Mouse (Mus musculus) intestine, embryonic 14.5 days (tissue): ENCODE data around the gene Diexf. TPM values are rescaled to one million over a fixed set of nuclear protein-coding genes. Genes with fewer than 3 reads are reported as not detected.
A peak's percentile ranks its signal among the peaks of the same experiment; 100 is the strongest.

Experiments used
- ATAC-seq: fragments of 200-750 bp; cut with Nextera tagmentation; replicated peaks from 2 replicates; pipeline ENCODE4 v1.8.0; 2017; ENCODE audit warnings: low read depth, moderate number of reproducible peaks, moderate TSS enrichment, moderate library complexity; ENCODE audit not compliant: low FRiP score, low TSS enrichment
- DNase-seq: peaks from one replicate; pipeline ENCODE4 v3.0.0-alpha.2; 2018; ENCODE audit warnings: low spot score
- H3K27ac ChIP-seq: fragments of 300-500 bp; sonication (generic); 2 replicates; pipeline ENCODE4 v1.5.1; 2014; ENCODE audit warnings: low read depth, mild to moderate bottlenecking, control low read depth
- H3K27me3 ChIP-seq: fragments of 300-500 bp; sonication (generic); replicated peaks from 2 replicates; pipeline ENCODE4 v1.6.1; 2014; ENCODE audit warnings: low read length, control low read depth; ENCODE audit not compliant: control insufficient read depth, insufficient read depth
- H3K36me3 ChIP-seq: fragments of 300-500 bp; sonication (generic); 2 replicates; pipeline ENCODE4 v1.6.1; 2014; ENCODE audit warnings: low read length, control low read depth; ENCODE audit not compliant: control insufficient read depth, insufficient read depth
- H3K4me1 ChIP-seq: fragments of 300-500 bp; sonication (generic); replicated peaks from 2 replicates; pipeline ENCODE4 v1.6.1; 2014; ENCODE audit warnings: low read length, control low read depth, mixed read lengths; ENCODE audit not compliant: control insufficient read depth, insufficient read depth
- H3K4me2 ChIP-seq: fragments of 300-500 bp; sonication (generic); 2 replicates; pipeline ENCODE4 v1.6.1; 2014; ENCODE audit warnings: low read length
- H3K4me3 ChIP-seq: fragments of 300-500 bp; sonication (generic); 2 replicates; pipeline ENCODE4 v1.5.1; 2014; ENCODE audit warnings: low read depth, low read length, control low read depth, mixed read lengths
- H3K9ac ChIP-seq: fragments of 300-500 bp; sonication (generic); 2 replicates; pipeline ENCODE4 v1.6.1; 2014; ENCODE audit warnings: mild to moderate bottlenecking, low read length
- H3K9me3 ChIP-seq: fragments of 300-500 bp; sonication (generic); 2 replicates; pipeline ENCODE4 v1.6.1; 2016; ENCODE audit warnings: low read length, control low read depth; ENCODE audit not compliant: control insufficient read depth
- WGBS: fragments of 180-500 bp; shearing (Covaris S2); extraction: QIAGEN DNeasy Blood & Tissue Kit; methylation state at CpG from one replicate; pipeline ENCODE4 v1.1.7; 2014; 5-methylcytosine and 5-hydroxymethylcytosine counted together
- polyA plus RNA-seq: library from polyadenylated mRNA; unstranded; fragments of >200 nt; fragmentation: Nextera tagmentation; extraction: Ambion mirVana; gene quantifications from 2 replicates; pipeline ENCODE4 v1.2.1, GENCODE M21; 2014

The Diexf gene
- polyA plus RNA-seq = 11.2 and 12.1 TPM in 2 replicates

- DNase-seq = peak; percentile 100
- peak within 1 kb of the TSS; percentile 85 for H3K4me3 ChIP-seq
- peak; percentile 84 for ATAC-seq
- H3K9ac ChIP-seq = peak within 1 kb of the TSS; percentile 75
- H3K27me3 ChIP-seq = no peaks in the 10 kb centered on the region
- WGBS = under 1% methylated on average over 61 of the region's 61 CpGs
- peaks cover 15% of the 10 kb centered on the region for H3K4me1 ChIP-seq
- peak within 1 kb of the TSS; percentile 60 for H3K4me2 ChIP-seq
- H3K36me3 ChIP-seq = peaks cover 24% of the 10 kb centered on the region
- peak within 1 kb of the TSS; percentile 60 for H3K27ac ChIP-seq
- H3K9me3 ChIP-seq = no peaks in the 10 kb centered on the region
These were observed at the start of gene Diexf for GRCm38 (mm10) chr1:193129786-193130455. TSS of gene Diexf (minus strand) at chr1:193130272.

GRCm38 (mm10) chr1:193174143-193174733 is 44.2 kb upstream of the Diexf start:
- Histone ChIP-seq H3K9ac (peak overlapping the region; percentile 65), H3K4me1 (peaks cover 36% of the 10 kb centered on the region), H3K4me2 (peak overlapping the region; percentile 71), H3K27ac (peak overlapping the region; percentile 81), H3K4me3 (peak overlapping the region; percentile 50), H3K36me3 (no peaks in the 10 kb centered on the region), H3K27me3 (no peaks in the 10 kb centered on the region), H3K9me3 (no peaks in the 10 kb centered on the region)
- no peak for ATAC-seq
- DNase-seq = no peak
- WGBS = 82% methylated on average over 13 of the region's 13 CpGs

- Histone ChIP-seq H3K36me3 (no peaks in the 10 kb centered on the region), H3K9me3 (no peaks in the 10 kb centered on the region), H3K4me3 (peak overlapping the region; percentile 50), H3K4me2 (peak overlapping the region; percentile 71), H3K9ac (peak overlapping the region; percentile 65), H3K4me1 (peaks cover 35% of the 10 kb centered on the region), H3K27me3 (no peaks in the 10 kb centered on the region), H3K27ac (peak overlapping the region; percentile 81)
- DNase-seq (no peak), ATAC-seq (no peak; the same call in 1 of the 2 replicates)
- 15% methylated on average over 9 of the region's 9 CpGs for WGBS
These were observed 43.7 kb upstream of the Diexf start for GRCm38 (mm10) chr1:193173810-193174129.

- Histone ChIP-seq H3K9ac (peak overlapping the region; percentile 65), H3K27me3 (no peaks in the 10 kb centered on the region), H3K4me2 (peak overlapping the region; percentile 71), H3K4me3 (peak overlapping the region; percentile 50), H3K36me3 (no peaks in the 10 kb centered on the region), H3K9me3 (no peaks in the 10 kb centered on the region), H3K4me1 (peaks cover 32% of the 10 kb centered on the region), H3K27ac (peak overlapping the region; percentile 81)
- 1% methylated on average over 48 of the region's 48 CpGs for WGBS
- peak; percentile 97 for ATAC-seq
- peak; percentile 97 for DNase-seq
These were observed 43.1 kb upstream of the Diexf start for GRCm38 (mm10) chr1:193172991-193173809.

GRCm38 (mm10) chr1:193169856-193170255 is 39.8 kb upstream of the Diexf start:
- 0 out of 2 replicates have a peak, but pooled peaks cover 7% of the 10 kb centered on the region for H3K36me3 ChIP-seq
- H3K4me1 ChIP-seq = peaks cover 23% of the 10 kb centered on the region
- no peak overlapping the region for H3K27ac ChIP-seq
- 66% methylated on average over 2 of the region's 2 CpGs for WGBS
- no peak overlapping the region for H3K9ac ChIP-seq
- H3K4me2 ChIP-seq = no peak overlapping the region
- DNase-seq (no peak), ATAC-seq (no peak)
- no peaks in the 10 kb centered on the region for H3K9me3 ChIP-seq
- no peak overlapping the region for H3K4me3 ChIP-seq
- no peaks in the 10 kb centered on the region for H3K27me3 ChIP-seq

GRCm38 (mm10) chr1:193169228-193169627 is 39.2 kb upstream of the Diexf start:
- Histone ChIP-seq H3K36me3 (0 out of 2 replicates have a peak, but pooled peaks cover 7% of the 10 kb centered on the region), H3K9ac (no peak overlapping the region), H3K9me3 (no peaks in the 10 kb centered on the region), H3K4me1 (peaks cover 17% of the 10 kb centered on the region), H3K4me2 (no peak overlapping the region), H3K27ac (no peak overlapping the region), H3K27me3 (no peaks in the 10 kb centered on the region), H3K4me3 (no peak overlapping the region)
- ATAC-seq (no peak), DNase-seq (no peak)
- WGBS = 79% methylated on average over 7 of the region's 7 CpGs

- no peaks in the 10 kb centered on the region for H3K9me3 ChIP-seq
- 97% methylated on average over 3 of the region's 3 CpGs for WGBS
- no peak within 1 kb of the TSS for H3K4me2 ChIP-seq
- DNase-seq = no peak
- no peak within 1 kb of the TSS for H3K9ac ChIP-seq
- 0 out of 2 replicates have a peak, but pooled peaks cover 7% of the 10 kb centered on the region for H3K36me3 ChIP-seq
- H3K27ac ChIP-seq = no peak within 1 kb of the TSS
- H3K4me1 ChIP-seq = peaks cover 13% of the 10 kb centered on the region
- no peak for ATAC-seq
- no peak within 1 kb of the TSS for H3K4me3 ChIP-seq
- H3K27me3 ChIP-seq = no peaks in the 10 kb centered on the region
These were observed 37.7 kb upstream of the Diexf start, which contains the start of gene A130010J15Rik for GRCm38 (mm10) chr1:193167746-193168145. TSS of gene A130010J15Rik (plus strand) at chr1:193168046.

GRCm38 (mm10) chr1:193160317-193161032 is 30.4 kb upstream of the Diexf start:
- H3K9ac ChIP-seq = no peak overlapping the region
- DNase-seq (peak; percentile 87), ATAC-seq (peak; percentile 82)
- no peaks in the 10 kb centered on the region for H3K9me3 ChIP-seq
- WGBS = 13% methylated on average over 18 of the region's 18 CpGs
- H3K4me2 ChIP-seq = peak overlapping the region; percentile 49
- peak overlapping the region; percentile 22; the same call in 1 of the 2 replicates for H3K4me3 ChIP-seq
- no peaks in the 10 kb centered on the region for H3K27me3 ChIP-seq
- H3K27ac ChIP-seq = peak overlapping the region; percentile 47; the same call in 1 of the 2 replicates
- no peaks in the 10 kb centered on the region for H3K36me3 ChIP-seq
- peaks cover 19% of the 10 kb centered on the region for H3K4me1 ChIP-seq
